Mouse (Mus musculus) gastrocnemius, postnatal 36 days (tissue): ENCODE measurements around the gene Ubr7. TPM values are rescaled to one million over a fixed set of nuclear protein-coding genes. Genes with fewer than 3 reads are reported as not detected.

ENCODE experiments used
- DNase-seq, 2 experiments: peaks; one replicate each; pipeline ENCODE4 v3.0.0; 2022
- intact Hi-C: fragments of 180-260 bp; cut with DNase I; formaldehyde crosslinking; loops from one replicate; pipeline ENCODE4 v1.15.1; 2025
- long read RNA-seq, 2 experiments: library from polyadenylated mRNA; stranded (forward); transcript quantifications; one replicate each; pipeline ENCODE4 v2.0.0; 2021
- total RNA-seq, 2 experiments: library from RNA; stranded (reverse); gene quantifications; 2 replicates each; pipeline ENCODE4 v1.2.3; 2021

The Ubr7 gene
- 10 to 100 TPM; 11.9 to 15.1 TPM for total RNA-seq
- long read RNA-seq, experiment 1, partial matches to known transcripts = 24 of 28 reads
- long read RNA-seq, experiment 1, other reads (novel, unspliced or antisense) = 1 of 28 reads
- long read RNA-seq, experiment 2, transcript Ubr7-201 (11 exons, 3,261 nt) = major isoform, 7 of 40 reads
- long read RNA-seq, experiment 2, partial matches to known transcripts = 0 of 40 reads
- long read RNA-seq, experiment 2, other reads (novel, unspliced or antisense) = 33 of 40 reads

- intact Hi-C loops = loop anchor here (2.0 kb wide), 1 partner anchor 119 kb away; no protein-coding TSS in a partner anchor
- DNase-seq = peak; percentile 95 to 96
Measured at GRCm38 (mm10) chr12:102757689-102758402, at the start of gene Ubr7, which contains the start of the genes Gm28051 and Gon7. Gene Ubr7 (plus strand): TSS chr12:102757967. Gene Gm28051 (minus strand): TSS chr12:102757765. Gene Gon7 (minus strand): TSS chr12:102757803.

- intact Hi-C loops = no loop called here
Measured at GRCm38 (mm10) chr12:102708220-102708619, 49.5 kb upstream of the Ubr7 start.

GRCm38 (mm10) chr12:102709896-102710295, 47.9 kb upstream of the Ubr7 start:
- no peak for DNase-seq
- intact Hi-C loops = no loop called here

More at GRCm38 (mm10) chr12:102708220-102708619, 49.5 kb upstream of the Ubr7 start:
- peak in 1 of 2 experiments; percentile 36 for DNase-seq

GRCm38 (mm10) chr12:102710851-102711375, 46.9 kb upstream of the Ubr7 start:
- no peak for DNase-seq
- intact Hi-C loops = no loop called here

GRCm38 (mm10) chr12:102713153-102713865, 44.5 kb upstream of the Ubr7 start:
- no peak for DNase-seq
- intact Hi-C loops = no loop called here

- intact Hi-C loops = no loop called here
- DNase-seq = no peak
Measured at GRCm38 (mm10) chr12:102714116-102714515, 43.7 kb upstream of the Ubr7 start.

GRCm38 (mm10) chr12:102714654-102715395, 42.9 kb upstream of the Ubr7 start:
- DNase-seq = no peak
- intact Hi-C loops = loop anchor here (5.0 kb wide), 2 partner anchors 188 to 213 kb away; no protein-coding TSS in a partner anchor

- intact Hi-C loops = loop anchor here (5.0 kb wide), 2 partner anchors 192 to 217 kb away; no protein-coding TSS in a partner anchor
- no peak for DNase-seq
Measured at GRCm38 (mm10) chr12:102719552-102720315, 38.0 kb upstream of the Ubr7 start.

GRCm38 (mm10) chr12:102722451-102722850, 35.3 kb upstream of the Ubr7 start:
- intact Hi-C loops = no loop called here
- DNase-seq = no peak

GRCm38 (mm10) chr12:102722966-102723365, 34.8 kb upstream of the Ubr7 start:
- DNase-seq = no peak
- intact Hi-C loops = no loop called here

- DNase-seq = no peak
- intact Hi-C loops = no loop called here
Measured at GRCm38 (mm10) chr12:102723861-102724260, 33.9 kb upstream of the Ubr7 start.

- intact Hi-C loops = no loop called here
- no peak for DNase-seq
Measured at GRCm38 (mm10) chr12:102725146-102725545, 32.6 kb upstream of the Ubr7 start.

GRCm38 (mm10) chr12:102725761-102726175, 32.0 kb upstream of the Ubr7 start:
- DNase-seq = no peak

GRCm38 (mm10) chr12:102729855-102730797, 27.6 kb upstream of the Ubr7 start:
- intact Hi-C loops = no loop called here
- DNase-seq = peak in 1 of 2 experiments; percentile 23

More at GRCm38 (mm10) chr12:102725761-102726175, 32.0 kb upstream of the Ubr7 start:
- intact Hi-C loops = no loop called here

GRCm38 (mm10) chr12:102730798-102731619, 26.8 kb upstream of the Ubr7 start:
- DNase-seq = no peak
- intact Hi-C loops = no loop called here

GRCm38 (mm10) chr12:102733381-102733780, 24.4 kb upstream of the Ubr7 start:
- intact Hi-C loops = no loop called here
- peak; percentile 45 to 54 for DNase-seq

- intact Hi-C loops = no loop called here
Measured at GRCm38 (mm10) chr12:102739096-102739495, 18.7 kb upstream of the Ubr7 start.

More at GRCm38 (mm10) chr12:102739096-102739495, 18.7 kb upstream of the Ubr7 start:
- DNase-seq = no peak
